Mouse (Mus musculus): Measurements from ENCODE around the gene Arl10. TPM values are rescaled to one million over a fixed set of nuclear protein-coding genes. Genes with fewer than 3 reads are reported as not detected.
A peak's percentile ranks its signal among the peaks of the same experiment; 100 is the strongest.

Arl10 gene
- total RNA-seq, 1 experiment from 2014 or later = 25.2 TPM

- DNase-seq = no peak
These were observed 41.5 kb downstream of the Arl10 start for GRCm38 (mm10) chr13:54616307-54616706.

- no peak for DNase-seq
These were observed 42.2 kb downstream of the Arl10 start for GRCm38 (mm10) chr13:54616998-54617397.

GRCm38 (mm10) chr13:54621155-54621932, 46.5 kb downstream of the Arl10 start, which contains the start of gene Faf2:
Gene Faf2 (plus strand): TSS chr13:54621784.
- DNase-seq = peak; percentile 99

GRCm38 (mm10) chr13:54621960-54622521, 47.2 kb downstream of the Arl10 start:
- DNase-seq = peak; percentile 47

- peak; percentile 44 for DNase-seq
These were observed 54.3 kb downstream of the Arl10 start for GRCm38 (mm10) chr13:54629128-54629527.

Small RNA genes within 50 kb of the gene (microRNA-seq; reads per million reads assigned to microRNA genes)
- 0 reads per million in 2 experiments for gene Gm24195

Other genes starting within 250 kb of the Arl10 start
- gene Cplx2, start 203.7 kb upstream of the Arl10 start, total RNA-seq (2021) = 29.2 and 35.4 TPM in 2 replicates
- 46.3 and 53.7 TPM in 2 replicates for gene Thoc3, start 106.2 kb upstream of the Arl10 start, total RNA-seq (2021)
- 12.2 and 12.7 TPM in 2 replicates for gene Simc1, start 71.2 kb upstream of the Arl10 start, total RNA-seq (2021)
- gene 4833439L19Rik, start 9.6 kb upstream of the Arl10 start, total RNA-seq (2021) = 123 and 131 TPM in 2 replicates
- 56.0 and 60.9 TPM in 2 replicates for gene Nop16, start 15.1 kb downstream of the Arl10 start, total RNA-seq (2021)
- gene Higd2a, start 15.2 kb downstream of the Arl10 start, total RNA-seq (2021) = 260 and 265 TPM in 2 replicates
- 70.6 and 80.1 TPM in 2 replicates for gene Cltb, start 36.3 kb downstream of the Arl10 start, total RNA-seq (2021)
- 67.3 and 69.6 TPM in 2 replicates for gene Faf2, start 46.8 kb downstream of the Arl10 start, total RNA-seq (2021)
- 112 and 118 TPM in 2 replicates for gene Rnf44, start 118.9 kb downstream of the Arl10 start, total RNA-seq (2021)
- 0.22 TPM in 1 of 2 replicates, not detected in the other for gene Cdhr2, start 126.4 kb downstream of the Arl10 start, total RNA-seq (2021)
- 3.5 and 5.1 TPM in 2 replicates for gene Gprin1, start 174.9 kb downstream of the Arl10 start, total RNA-seq (2021)
- 0.96 and 2.5 TPM in 2 replicates for gene Sncb, start 191.6 kb downstream of the Arl10 start, total RNA-seq (2021)
- gene Eif4e1b, start 209.0 kb downstream of the Arl10 start, total RNA-seq (2021) = not detected in 2 replicates
- 24.8 and 29.5 TPM in 2 replicates for gene Tspan17, start 214.4 kb downstream of the Arl10 start, total RNA-seq (2021)

All from adrenal gland, postnatal 14 days (tissue).